Mouse (Mus musculus) forebrain, embryonic 15.5 days (tissue): Measurements from ENCODE around the gene Hsd17b14. TPM values are rescaled to one million over a fixed set of nuclear protein-coding genes. Genes with fewer than 3 reads are reported as not detected.

Experiments used
- ATAC-seq: fragments of 200-750 bp; cut with Nextera tagmentation; replicated peaks from 2 replicates; pipeline ENCODE4 v1.8.0; 2017; ENCODE audit warnings: mild to moderate bottlenecking, moderate TSS enrichment, moderate library complexity
- H3K27ac ChIP-seq: fragments of 300-500 bp; sonication (generic); replicated peaks from 2 replicates; pipeline ENCODE4 v1.5.1; 2015; ENCODE audit warnings: mild to moderate bottlenecking, inconsistent platforms
- H3K27me3 ChIP-seq: fragments of 300-500 bp; sonication (generic); 2 replicates; pipeline ENCODE4 v1.6.1; 2015; ENCODE audit warnings: inconsistent platforms
- H3K36me3 ChIP-seq: fragments of 300-500 bp; sonication (generic); 2 replicates; pipeline ENCODE4 v1.6.1; 2015; ENCODE audit warnings: mild to moderate bottlenecking, inconsistent platforms
- H3K4me1 ChIP-seq: fragments of 300-500 bp; sonication (generic); 2 replicates; pipeline ENCODE4 v1.6.1; 2015; ENCODE audit warnings: inconsistent platforms
- H3K4me2 ChIP-seq: fragments of 300-500 bp; sonication (generic); replicated peaks from 2 replicates; pipeline ENCODE4 v1.6.1; 2015; ENCODE audit warnings: mild to moderate bottlenecking, inconsistent platforms
- H3K4me3 ChIP-seq: fragments of 300-500 bp; sonication (generic); 2 replicates; pipeline ENCODE4 v1.5.1; 2015; ENCODE audit warnings: mild to moderate bottlenecking, inconsistent platforms
- H3K9ac ChIP-seq: fragments of 300-500 bp; sonication (generic); replicated peaks from 2 replicates; pipeline ENCODE4 v1.6.1; 2015; ENCODE audit warnings: mild to moderate bottlenecking, inconsistent platforms
- H3K9me3 ChIP-seq: fragments of 300-500 bp; sonication (generic); 2 replicates; pipeline ENCODE4 v1.6.1; 2016; ENCODE audit warnings: inconsistent platforms
- WGBS: fragments of 180-500 bp; shearing (Covaris S2); methylation state at CpG from one replicate; pipeline ENCODE4 v1.1.7; 2015; ENCODE audit warnings: mixed read lengths; 5-methylcytosine and 5-hydroxymethylcytosine counted together
- polyA plus RNA-seq: library from polyadenylated mRNA; unstranded; fragments of >200 nt; fragmentation: Nextera tagmentation; extraction: Ambion mirVana; gene quantifications from 2 replicates; pipeline ENCODE4 v1.2.1, GENCODE M21; 2015

Gene Hsd17b14
- polyA plus RNA-seq, 1 experiment from 2014 or later: not detected

GRCm38 (mm10) chr7:45537602-45538001, 17.1 kb upstream of the Hsd17b14 start:
- no peak overlapping the region for H3K27ac ChIP-seq
- H3K4me3 ChIP-seq: peak overlapping the region; percentile 54
- peak; percentile 6; the same call in 1 of the 2 replicates for ATAC-seq
- WGBS: 77% methylated on average over 10 of the region's 10 CpGs
- peaks cover 7% of the 10 kb centered on the region for H3K4me1 ChIP-seq
- H3K27me3 ChIP-seq: no peaks in the 10 kb centered on the region
- peak overlapping the region; percentile 81 for H3K4me2 ChIP-seq
- no peaks in the 10 kb centered on the region for H3K36me3 ChIP-seq
- no peaks in the 10 kb centered on the region for H3K9me3 ChIP-seq
- H3K9ac ChIP-seq: peak overlapping the region; percentile 72

GRCm38 (mm10) chr7:45538163-45539041, 16.3 kb upstream of the Hsd17b14 start:
- peak overlapping the region; percentile 72 for H3K9ac ChIP-seq
- H3K27me3 ChIP-seq: no peaks in the 10 kb centered on the region
- under 1% methylated on average over 28 of the region's 29 CpGs for WGBS
- H3K4me1 ChIP-seq: peaks cover 7% of the 10 kb centered on the region
- H3K4me2 ChIP-seq: peak overlapping the region; percentile 81
- H3K4me3 ChIP-seq: peak overlapping the region; percentile 54
- ATAC-seq: peak; percentile 90
- 0 out of 2 replicates have a peak overlapping the region, but pooled peaks have one; percentile 29 for H3K27ac ChIP-seq
- no peaks in the 10 kb centered on the region for H3K9me3 ChIP-seq
- H3K36me3 ChIP-seq: no peaks in the 10 kb centered on the region

DNA sequence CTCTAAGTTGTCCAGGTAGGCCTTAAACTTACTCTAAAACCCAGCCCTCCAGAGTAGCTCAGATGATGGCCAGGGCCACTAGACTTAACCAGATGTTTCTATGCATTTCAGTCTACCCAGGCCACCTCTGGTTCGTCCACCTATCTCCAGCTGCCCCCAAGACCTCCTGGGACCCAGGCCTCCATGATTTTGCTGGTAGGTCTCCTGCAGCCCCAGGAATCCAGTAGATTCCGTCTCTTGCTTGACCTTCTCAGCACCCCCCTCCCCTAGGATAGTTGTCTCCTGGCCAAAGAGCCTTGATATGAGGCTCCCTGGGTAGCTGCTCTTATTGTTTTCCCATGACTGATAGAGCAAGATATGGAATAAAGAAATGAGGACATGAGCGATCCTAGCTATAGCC, 15.6 kb upstream of the Hsd17b14 start:
- H3K27ac ChIP-seq: no peak overlapping the region
- peaks cover 7% of the 10 kb centered on the region for H3K4me1 ChIP-seq
- WGBS: 90% methylated on average over 3 of the region's 3 CpGs
- no peak overlapping the region for H3K4me3 ChIP-seq
- H3K36me3 ChIP-seq: no peaks in the 10 kb centered on the region
- H3K27me3 ChIP-seq: no peaks in the 10 kb centered on the region
- no peak; the same call in 1 of the 2 replicates for ATAC-seq
- H3K4me2 ChIP-seq: no peak overlapping the region
- H3K9ac ChIP-seq: no peak overlapping the region
- H3K9me3 ChIP-seq: no peaks in the 10 kb centered on the region

DNA sequence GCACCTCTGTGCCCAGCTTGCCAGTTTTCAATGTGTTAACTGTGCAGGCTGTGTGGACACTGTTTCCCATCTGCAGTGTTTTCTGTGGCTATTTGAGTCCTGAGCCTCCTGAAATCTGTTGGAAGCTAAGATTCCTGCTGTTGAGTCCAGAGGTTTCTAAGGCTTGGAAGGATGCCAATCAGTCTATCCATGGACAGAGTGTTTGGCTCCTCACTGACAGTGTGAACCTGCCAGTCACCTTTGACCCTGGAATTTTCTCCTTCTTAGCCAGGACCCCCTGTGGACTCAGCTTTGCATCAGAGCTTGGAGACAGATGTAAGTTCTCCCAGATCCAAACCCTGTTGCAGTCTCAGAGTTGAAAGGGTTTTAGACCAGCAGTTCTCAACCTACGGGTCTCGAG, 14.5 kb upstream of the Hsd17b14 start:
- no peak for ATAC-seq
- no peaks in the 10 kb centered on the region for H3K36me3 ChIP-seq
- no peaks in the 10 kb centered on the region for H3K27me3 ChIP-seq
- H3K9me3 ChIP-seq: no peaks in the 10 kb centered on the region
- H3K9ac ChIP-seq: no peak overlapping the region
- H3K4me2 ChIP-seq: no peak overlapping the region
- H3K27ac ChIP-seq: no peak overlapping the region
- no peak overlapping the region for H3K4me3 ChIP-seq
- H3K4me1 ChIP-seq: peaks cover 7% of the 10 kb centered on the region
- WGBS: 73% methylated on average over 2 of the region's 2 CpGs

DNA sequence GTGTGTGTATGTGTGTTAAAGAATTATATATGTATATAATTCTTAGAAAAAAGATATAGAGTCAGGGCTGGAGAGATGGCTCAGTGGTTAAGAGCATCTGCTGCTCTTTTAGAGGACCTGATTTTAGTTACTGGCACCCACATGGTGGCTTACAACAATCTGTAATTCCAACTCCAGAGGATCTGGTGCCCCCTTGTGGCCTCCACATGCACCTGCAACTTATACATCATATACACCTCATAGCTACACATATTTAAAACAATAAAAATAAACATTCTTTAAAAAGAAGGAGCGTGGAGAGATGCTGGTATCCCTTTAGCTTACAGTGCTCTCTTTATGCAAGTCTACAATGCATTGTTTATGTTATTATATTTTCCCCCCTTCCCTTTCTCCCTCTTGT, 10.2 kb upstream of the Hsd17b14 start:
- no peak overlapping the region for H3K9ac ChIP-seq
- H3K9me3 ChIP-seq: no peaks in the 10 kb centered on the region
- H3K36me3 ChIP-seq: no peaks in the 10 kb centered on the region
- WGBS: 97% methylated on average over 1 of the region's 1 CpGs
- H3K27ac ChIP-seq: no peak overlapping the region
- H3K4me1 ChIP-seq: no peaks in the 10 kb centered on the region
- H3K4me2 ChIP-seq: no peak overlapping the region
- no peaks in the 10 kb centered on the region for H3K27me3 ChIP-seq
- ATAC-seq: no peak
- no peak overlapping the region for H3K4me3 ChIP-seq

DNA sequence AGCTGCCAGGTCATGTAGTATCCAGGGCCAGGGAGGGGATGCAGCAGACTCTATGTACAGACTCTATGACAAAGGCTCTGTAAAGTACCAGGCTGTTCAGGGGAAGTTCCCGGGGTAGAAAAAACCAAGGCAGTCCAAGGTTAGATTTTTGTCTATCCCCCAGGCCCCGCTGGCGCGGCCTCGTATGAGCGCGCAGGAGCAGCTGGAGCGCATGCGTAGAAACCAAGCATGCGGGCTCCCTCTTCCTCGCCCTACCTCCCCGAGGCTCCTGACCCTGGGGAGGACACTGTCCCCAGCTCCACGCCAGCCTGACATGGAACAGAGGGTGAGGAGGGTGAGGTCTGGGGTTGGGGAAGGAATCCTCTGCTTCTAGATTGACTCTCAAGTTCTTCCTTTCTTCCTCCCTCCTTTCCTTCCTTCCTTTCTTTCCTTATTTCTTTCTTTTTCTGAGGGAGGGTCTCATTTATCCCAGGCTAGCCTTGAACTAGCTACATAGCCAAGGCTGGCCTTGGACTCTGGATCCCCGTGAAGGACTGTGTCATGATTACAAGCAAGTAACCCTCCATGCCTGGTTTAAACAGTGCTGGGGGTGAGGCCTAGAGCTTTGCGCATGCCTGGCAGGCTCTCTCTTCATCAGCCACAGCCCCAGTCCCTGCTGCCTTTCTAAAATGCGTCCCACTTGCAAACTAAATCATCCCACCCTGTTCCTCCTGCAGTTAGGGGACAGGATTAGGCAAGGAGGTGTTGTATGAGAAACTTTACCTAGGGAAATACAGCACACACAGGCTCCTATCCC, 4.9 kb upstream of the Hsd17b14 start:
- H3K36me3 ChIP-seq: no peaks in the 10 kb centered on the region
- H3K27me3 ChIP-seq: no peaks in the 10 kb centered on the region
- H3K9me3 ChIP-seq: no peaks in the 10 kb centered on the region
- no peak overlapping the region for H3K4me3 ChIP-seq
- H3K4me2 ChIP-seq: no peak overlapping the region
- no peak overlapping the region for H3K9ac ChIP-seq
- H3K27ac ChIP-seq: no peak overlapping the region
- 89% methylated on average over 16 of the region's 16 CpGs for WGBS
- no peak for ATAC-seq
- H3K4me1 ChIP-seq: no peaks in the 10 kb centered on the region

DNA sequence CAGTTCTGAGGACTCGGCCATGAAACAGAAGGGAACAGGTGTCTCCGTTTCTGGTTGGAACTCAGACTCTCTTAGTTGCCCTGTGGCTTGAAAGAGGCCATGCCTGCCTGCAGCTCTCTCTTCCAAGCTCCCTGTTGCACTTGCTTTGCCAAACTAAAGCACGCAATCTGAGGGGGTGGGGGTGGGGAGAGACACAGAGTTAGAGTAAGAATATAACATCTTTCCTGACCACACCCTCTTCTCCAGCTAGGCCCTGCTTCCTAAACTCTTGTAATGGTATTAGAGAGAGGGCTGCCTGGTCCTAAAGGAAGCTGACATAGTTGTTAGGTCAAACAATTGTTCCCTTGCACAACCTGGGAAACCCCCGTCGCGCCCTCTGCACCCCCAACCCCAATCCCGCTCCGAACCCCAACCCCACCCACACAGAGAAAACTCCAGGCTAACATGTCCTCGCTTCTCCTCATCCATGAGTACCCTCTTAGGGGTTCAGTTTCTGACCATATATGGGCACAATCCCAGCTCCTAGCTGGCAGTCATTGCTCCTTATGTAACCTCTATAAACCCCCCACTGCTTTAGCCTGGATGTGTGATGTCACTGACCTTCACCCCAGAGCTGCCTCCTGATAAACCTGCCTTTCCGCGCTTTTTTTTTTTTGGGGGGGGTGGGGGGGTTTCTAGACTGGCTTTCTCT, 3.7 kb upstream of the Hsd17b14 start:
- 76% methylated on average over 11 of the region's 11 CpGs for WGBS
- H3K4me2 ChIP-seq: no peak overlapping the region

GRCm38 (mm10) chr7:45551512-45551883, 3.2 kb upstream of the Hsd17b14 start:
- H3K36me3 ChIP-seq: no peaks in the 10 kb centered on the region
- H3K9ac ChIP-seq: no peak overlapping the region
- WGBS: 79% methylated on average over 8 of the region's 8 CpGs
- no peak overlapping the region for H3K27ac ChIP-seq
- no peaks in the 10 kb centered on the region for H3K27me3 ChIP-seq
- no peaks in the 10 kb centered on the region for H3K9me3 ChIP-seq
- no peak for ATAC-seq
- H3K4me1 ChIP-seq: no peaks in the 10 kb centered on the region
- no peak overlapping the region for H3K4me3 ChIP-seq
- no peak overlapping the region for H3K4me2 ChIP-seq

More for the DNA sequence above, 3.7 kb upstream of the Hsd17b14 start:
- ATAC-seq: no peak
- H3K9me3 ChIP-seq: no peaks in the 10 kb centered on the region
- H3K4me3 ChIP-seq: no peak overlapping the region
- H3K27me3 ChIP-seq: no peaks in the 10 kb centered on the region
- no peak overlapping the region for H3K9ac ChIP-seq
- H3K4me1 ChIP-seq: no peaks in the 10 kb centered on the region
- no peaks in the 10 kb centered on the region for H3K36me3 ChIP-seq
- H3K27ac ChIP-seq: no peak overlapping the region

GRCm38 (mm10) chr7:45553519-45553918, 1.2 kb upstream of the Hsd17b14 start:
- no peak for ATAC-seq

GRCm38 (mm10) chr7:45553990-45554389, 703 bp upstream of the Hsd17b14 start:
- Histone ChIP-seq H3K36me3 (no peaks in the 10 kb centered on the region), H3K27me3 (no peaks in the 10 kb centered on the region), H3K4me1 (no peaks in the 10 kb centered on the region), H3K27ac (no peak overlapping the region), H3K9me3 (no peaks in the 10 kb centered on the region), H3K4me3 (no peak overlapping the region), H3K4me2 (no peak overlapping the region), H3K9ac (no peak overlapping the region)
- no peak for ATAC-seq
- 89% methylated on average over 2 of the region's 2 CpGs for WGBS

More at GRCm38 (mm10) chr7:45553519-45553918, 1.2 kb upstream of the Hsd17b14 start:
- Histone ChIP-seq H3K4me2 (no peak overlapping the region), H3K4me3 (no peak overlapping the region), H3K9me3 (no peaks in the 10 kb centered on the region), H3K27ac (no peak overlapping the region), H3K27me3 (no peaks in the 10 kb centered on the region), H3K4me1 (no peaks in the 10 kb centered on the region), H3K9ac (no peak overlapping the region), H3K36me3 (no peaks in the 10 kb centered on the region)
- WGBS: 63% methylated on average over 8 of the region's 8 CpGs

DNA sequence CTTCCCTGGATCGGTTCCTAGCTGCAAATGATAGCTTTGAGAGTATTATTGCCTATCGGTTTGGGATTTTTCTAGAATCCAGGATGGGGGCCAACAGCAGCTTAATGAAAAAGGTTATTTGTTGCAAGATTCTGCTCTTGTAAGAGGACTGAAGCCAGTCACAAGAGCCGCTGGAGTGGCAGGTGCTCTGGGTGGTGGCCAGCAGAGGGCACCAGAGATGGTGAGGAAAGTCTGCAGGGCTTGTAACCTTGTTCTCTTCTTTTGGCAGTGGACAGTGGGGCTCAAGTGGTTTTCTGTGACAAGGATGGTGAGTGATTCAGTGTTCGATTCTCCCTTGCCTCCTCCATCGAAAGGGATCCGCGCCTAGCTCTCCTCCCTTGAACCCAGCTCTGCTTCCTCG, 1.1 kb downstream of the Hsd17b14 start:
- 27% methylated on average over 8 of the region's 8 CpGs for WGBS
- H3K27ac ChIP-seq: no peak overlapping the region
- H3K4me2 ChIP-seq: no peak overlapping the region
- no peak for ATAC-seq
- no peaks in the 10 kb centered on the region for H3K36me3 ChIP-seq
- no peak overlapping the region for H3K9ac ChIP-seq
- H3K27me3 ChIP-seq: no peaks in the 10 kb centered on the region
- H3K9me3 ChIP-seq: no peaks in the 10 kb centered on the region
- no peaks in the 10 kb centered on the region for H3K4me1 ChIP-seq
- no peak overlapping the region for H3K4me3 ChIP-seq

DNA sequence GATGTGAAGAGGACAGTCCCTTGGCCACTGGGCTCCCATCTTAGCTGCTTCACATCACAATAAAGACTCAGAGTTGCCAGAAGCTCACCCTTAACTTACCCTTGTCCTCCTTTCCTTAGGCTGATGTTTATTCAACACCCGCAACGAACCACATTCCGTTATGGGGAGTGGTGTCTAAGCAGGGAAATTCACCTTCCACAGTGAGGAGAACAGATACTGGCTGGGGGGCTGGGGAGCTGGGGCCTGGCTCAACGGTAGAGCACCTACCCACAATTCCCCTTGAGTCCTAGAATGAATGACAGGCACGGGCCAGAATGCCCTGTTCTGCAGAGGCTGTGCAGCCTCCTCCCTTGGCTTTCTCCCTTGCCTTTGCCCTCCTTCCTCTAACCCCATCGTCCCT, 4.2 kb downstream of the Hsd17b14 start:
- no peaks in the 10 kb centered on the region for H3K9me3 ChIP-seq
- no peak for ATAC-seq
- no peaks in the 10 kb centered on the region for H3K36me3 ChIP-seq
- no peak overlapping the region for H3K4me2 ChIP-seq
- WGBS: 54% methylated on average over 6 of the region's 6 CpGs
- no peak overlapping the region for H3K27ac ChIP-seq
- H3K9ac ChIP-seq: no peak overlapping the region
- no peak overlapping the region for H3K4me3 ChIP-seq
- no peaks in the 10 kb centered on the region; the same call in 1 of the 2 replicates for H3K27me3 ChIP-seq
- H3K4me1 ChIP-seq: no peaks in the 10 kb centered on the region
